Comparison of ENCODE assay signal across 9 mouse cellular contexts in the genomic region with DNA sequence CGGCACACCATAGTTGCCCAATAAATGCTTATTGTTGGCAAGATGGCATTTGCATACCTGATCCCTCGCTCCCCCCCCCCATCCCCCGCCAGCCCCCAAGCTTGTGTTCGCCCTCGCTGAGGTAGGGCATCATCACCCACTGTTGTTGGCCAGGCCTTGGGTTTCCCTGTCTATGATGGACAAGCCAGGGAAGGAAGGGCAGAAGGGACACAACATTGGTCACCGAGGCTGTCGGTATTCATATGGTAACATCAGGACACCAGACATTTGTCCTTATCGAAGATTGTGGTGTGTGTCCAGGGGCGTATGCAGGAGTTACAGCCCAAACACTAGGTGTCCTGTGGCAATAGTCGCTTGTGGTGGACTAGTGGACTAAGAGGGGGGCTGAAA. TPM values are rescaled to one million over a fixed set of nuclear protein-coding genes. Genes with fewer than 3 reads are reported as not detected.
DNase-seq lines count a peak whose midpoint lies in the region; ATAC-seq and TF ChIP-seq lines count a peak whose summit lies in the region.
"Had no signal": no experiment of that assay in that cellular context is flagged by ENCODE, and none has a peak within 500 bp of the region (broad histone marks: within the 10 kb centered on the region; RNA-seq: fewer than 3 reads in every experiment).

No protein-coding gene starts in this region.

- ATAC-seq in heart, embryonic 11.5 days (replicated peaks; ENCODE audit: insufficient number of reproducible peaks, low FRiP score, low TSS enrichment) = no peak

- H3K9me3 ChIP-seq in heart, embryonic 11.5 days (replicated peaks; ENCODE audit: control insufficient read depth, low read length) = no peaks in the 10 kb centered on the region
- H3K9me3 ChIP-seq in ES-E14 (ENCODE audit: control insufficient read depth, insufficient read depth, low read depth, low read length) = no peaks in the 10 kb centered on the region
- no peaks in the 10 kb centered on the region for H3K9me3 ChIP-seq in hindbrain, embryonic 10.5 days
- no peaks in the 10 kb centered on the region for H3K9me3 ChIP-seq in megakaryocyte, embryonic 14.5 days

- DNase-seq in heart, postnatal 4 days = no peak
- no peak for DNase-seq in ES-E14 (ENCODE audit: low read depth, low spot score)
- DNase-seq in hindbrain, embryonic 10.5 days (ENCODE audit: low spot score) = no peak
- DNase-seq in left cerebral cortex, adult 11 months (ENCODE audit: low spot score) = no peak
- DNase-seq in left cerebral cortex, postnatal 36 days (ENCODE audit: low spot score in 2 of 2) = no peak
- DNase-seq in B cell, adult 2 months = no peak

- WGBS in heart, embryonic 11.5 days (ENCODE audit: insufficient replicate concordance) = 6% methylated on average over 10 of the region's 10 CpGs
- 8% methylated on average over 10 of the region's 10 CpGs for WGBS in hindbrain, embryonic 10.5 days

- peaks cover 14% of the 10 kb centered on the region for H3K4me1 ChIP-seq in heart, embryonic 11.5 days (ENCODE audit: control insufficient read depth, insufficient read depth, low read length)
- peaks cover 0 to 9% of the 10 kb centered on the region in 2 experiments; a peak in 1 of 4 replicates for H3K4me1 ChIP-seq in ES-E14 (ENCODE audit: control insufficient read depth in 2 of 2, insufficient read depth in 2 of 2, low read length in 2 of 2, poor library complexity in 1 of 2)
- peaks cover 28% of the 10 kb centered on the region for H3K4me1 ChIP-seq in hindbrain, embryonic 10.5 days (replicated peaks)
- H3K4me1 ChIP-seq in megakaryocyte, embryonic 14.5 days = peaks cover 44% of the 10 kb centered on the region

- intact Hi-C loops in left cerebral cortex, postnatal 36 days (cut with DNase I) = loop anchor here (5.0 kb wide), 1 partner anchor 36 kb away; the partner anchor contains the start of genes Iscu and Sart3

- H3K4me3 ChIP-seq in heart, embryonic 11.5 days (ENCODE audit: low read depth, low read length) = peak overlapping the region; percentile 65
- H3K4me3 ChIP-seq in ES-E14 (ENCODE audit: insufficient read depth in 1 of 2, low read depth in 1 of 2, low read length in 2 of 2, poor library complexity in 1 of 2, severe bottlenecking in 1 of 2) = peak overlapping the region; percentile 88 to 97
- peak overlapping the region; percentile 81 for H3K4me3 ChIP-seq in hindbrain, embryonic 10.5 days
- H3K4me3 ChIP-seq in megakaryocyte, embryonic 14.5 days (replicated peaks) = peak overlapping the region; percentile 100

- H3K36me3 ChIP-seq in heart, embryonic 11.5 days (ENCODE audit: control insufficient read depth, insufficient read depth, low read length) = peaks cover 8% of the 10 kb centered on the region; the same call in 1 of the 2 replicates
- peaks cover 16% of the 10 kb centered on the region for H3K36me3 ChIP-seq in ES-E14 (ENCODE audit: control insufficient read depth, insufficient read depth, low read length, poor library complexity, severe bottlenecking)
- H3K36me3 ChIP-seq in hindbrain, embryonic 10.5 days = peaks cover 39% of the 10 kb centered on the region
- H3K36me3 ChIP-seq in megakaryocyte, embryonic 14.5 days (replicated peaks; ENCODE audit: low read length) = peaks cover 44% of the 10 kb centered on the region

- H3K27me3 ChIP-seq in heart, embryonic 11.5 days (ENCODE audit: control insufficient read depth, insufficient read depth, low read length) = no peaks in the 10 kb centered on the region
- H3K27me3 ChIP-seq in hindbrain, embryonic 10.5 days (ENCODE audit: insufficient read depth, poor library complexity, severe bottlenecking) = no peaks in the 10 kb centered on the region
- no peaks in the 10 kb centered on the region for H3K27me3 ChIP-seq in megakaryocyte, embryonic 14.5 days (replicated peaks)

- peak overlapping the region; percentile 95 for H3K27ac ChIP-seq in heart, embryonic 11.5 days (ENCODE audit: low read depth, low read length)
- peak overlapping the region; percentile 85; the same call in 1 of the 2 replicates for H3K27ac ChIP-seq in ES-E14 (ENCODE audit: insufficient read depth, low read depth, low read length, poor library complexity, severe bottlenecking)
- H3K27ac ChIP-seq in hindbrain, embryonic 10.5 days = peak overlapping the region; percentile 98

- peak overlapping the region; percentile 78 for H3K9ac ChIP-seq in heart, embryonic 11.5 days (ENCODE audit: low read depth, low read length)
- peak overlapping the region; percentile 89 for H3K9ac ChIP-seq in ES-E14 (ENCODE audit: insufficient read depth, low read depth, low read length, poor library complexity, severe bottlenecking)

- H3K4me2 ChIP-seq in heart, embryonic 11.5 days = peak overlapping the region; percentile 90

- in situ Hi-C loops in ES-E14 (cut with MboI; ENCODE audit: low sequenced_read_pairs in 2 of 2, unreplicated experiment in 2 of 2) = no loop called here

TF ChIP-seq in ES-E14, 5 proteins besides CTCF, POLR2A, EP300 and RAD21:
- TF ChIP-seq CHD2 (IDR thresholded peaks at IDR 0.05; ENCODE audit: low read depth, low read length) (no peak), HCFC1 (IDR thresholded peaks at IDR 0.05; ENCODE audit: borderline replicate concordance, insufficient read depth, low read length) (no peak), ZC3H11A (IDR thresholded peaks at IDR 0.05; ENCODE audit: borderline replicate concordance, low read depth, low read length) (no peak), MAFK (IDR thresholded peaks at IDR 0.05; ENCODE audit: insufficient read depth, low read depth, low read length) (no peak), ZNF384 (IDR thresholded peaks at IDR 0.05; ENCODE audit: low read depth, low read length) (no peak)

RNA-seq across cellular contexts. Expression of gene Ficd, which starts 0.5 kb away (rescaled TPM):
- 2.8 and 4.1 TPM in 2 replicates for polyA plus RNA-seq in heart, embryonic 11.5 days (2014; fragmentation: Nextera tagmentation; extraction: Ambion mirVana)
- 1 to 10 TPM; 3.9 to 4.4 TPM for total RNA-seq in heart, postnatal 4 days (2021)
- total RNA-seq in ES-E14 (2012; rRNA removed) = 8.6 and 10.5 TPM in 2 replicates
- 5.3 and 5.6 TPM in 2 replicates for polyA plus RNA-seq in hindbrain, embryonic 10.5 days (2016; fragmentation: Nextera tagmentation; extraction: Ambion mirVana)
- polyA plus RNA-seq in megakaryocyte, embryonic 14.5 days (2012; ENCODE audit: insufficient read depth, low replicate concordance) = 1.2 and 2.4 TPM in 2 replicates
- total RNA-seq in left cerebral cortex, postnatal 36 days (2021) = 10 to 100 TPM; 11.8 to 12.3 TPM

RNA-seq across cellular contexts. Expression of gene 1700069L16Rik, which starts 11.5 kb away (rescaled TPM):
- polyA plus RNA-seq in heart, embryonic 11.5 days (2014; fragmentation: Nextera tagmentation; extraction: Ambion mirVana) = not detected in 2 replicates
- total RNA-seq in heart, postnatal 4 days (2021) = not detected
- not detected in 2 replicates for total RNA-seq in ES-E14 (2012; rRNA removed)
- polyA plus RNA-seq in hindbrain, embryonic 10.5 days (2016; fragmentation: Nextera tagmentation; extraction: Ambion mirVana) = not detected in 2 replicates
- not detected in 2 replicates for polyA plus RNA-seq in megakaryocyte, embryonic 14.5 days (2012; ENCODE audit: insufficient read depth, low replicate concordance)
- total RNA-seq in left cerebral cortex, postnatal 36 days (2021) = not detected
- total RNA-seq: heart, postnatal 10 days had no signal

RNA-seq across cellular contexts. Expression of gene Sart3, which starts 36.2 kb away (rescaled TPM):
- 31.6 and 35.3 TPM in 2 replicates for polyA plus RNA-seq in heart, embryonic 11.5 days (2014; fragmentation: Nextera tagmentation; extraction: Ambion mirVana)
- total RNA-seq in heart, postnatal 4 days (2021) = 10 to 100 TPM; 30.4 to 30.7 TPM
- 78.0 and 100 TPM in 2 replicates for total RNA-seq in ES-E14 (2012; rRNA removed)
- polyA plus RNA-seq in hindbrain, embryonic 10.5 days (2016; fragmentation: Nextera tagmentation; extraction: Ambion mirVana) = 66.0 and 77.9 TPM in 2 replicates
- 9.0 and 14.3 TPM in 2 replicates for polyA plus RNA-seq in megakaryocyte, embryonic 14.5 days (2012; ENCODE audit: insufficient read depth, low replicate concordance)
- 10 to 100 TPM; 34.3 to 45.9 TPM for total RNA-seq in left cerebral cortex, postnatal 36 days (2021)

RNA-seq across cellular contexts. Expression of gene Iscu, which starts 36.4 kb away (rescaled TPM):
- polyA plus RNA-seq in heart, embryonic 11.5 days (2014; fragmentation: Nextera tagmentation; extraction: Ambion mirVana) = 104 and 106 TPM in 2 replicates
- total RNA-seq in heart, postnatal 4 days (2021) = 100 to 1,000 TPM; 102 to 104 TPM
- total RNA-seq in ES-E14 (2012; rRNA removed) = 78.4 and 80.1 TPM in 2 replicates
- 103 and 116 TPM in 2 replicates for polyA plus RNA-seq in hindbrain, embryonic 10.5 days (2016; fragmentation: Nextera tagmentation; extraction: Ambion mirVana)
- 39.7 and 56.2 TPM in 2 replicates for polyA plus RNA-seq in megakaryocyte, embryonic 14.5 days (2012; ENCODE audit: insufficient read depth, low replicate concordance)
- 100 to 1,000 TPM; 121 to 134 TPM for total RNA-seq in left cerebral cortex, postnatal 36 days (2021)
